Mouse (Mus musculus) cerebellum, adult 2 months (tissue): ENCODE measurements around the gene Calu. TPM values are rescaled to one million over a fixed set of nuclear protein-coding genes. Genes with fewer than 3 reads are reported as not detected.

Experiments
- DNase-seq, 2 experiments: peaks; one replicate each; pipeline ENCODE4 v3.0.0; 2021
- H3K27ac ChIP-seq: fragments of 200-500 bp; 2 replicates; pipeline ENCODE4 v1.5.1; 2012; ENCODE audit warnings: low read length, control low read depth, inconsistent platforms; ENCODE audit not compliant: insufficient read depth
- H3K27me3 ChIP-seq: fragments of 200-500 bp; 2 replicates; pipeline ENCODE4 v1.6.1; 2012; ENCODE audit warnings: inconsistent platforms, mild to moderate bottlenecking, low read length, moderate library complexity; ENCODE audit not compliant: control insufficient read depth, insufficient read depth
- H3K4me1 ChIP-seq: fragments of 200-500 bp; 2 replicates; pipeline ENCODE4 v1.6.1; 2011; ENCODE audit warnings: low read length; ENCODE audit not compliant: control insufficient read depth, insufficient read depth
- H3K4me3 ChIP-seq: fragments of 200-500 bp; replicated peaks from 2 replicates; pipeline ENCODE3; 2011; ENCODE audit warnings: mild to moderate bottlenecking, low read depth, low read length, control low read depth; ENCODE audit not compliant: insufficient read depth
- CTCF ChIP-seq: fragments of 200-500 bp; IDR thresholded peaks from 2 replicates; pipeline ENCODE4 v1.5.1; 2011; ENCODE audit warnings: low read depth, mild to moderate bottlenecking, control low read depth, low read length, moderate library complexity, borderline replicate concordance; ENCODE audit not compliant: insufficient read depth
- POLR2A ChIP-seq: fragments of 200-500 bp; IDR thresholded peaks from 2 replicates; pipeline ENCODE4 v1.6.1; 2011; ENCODE audit warnings: low read length, control low read depth, borderline replicate concordance; ENCODE audit not compliant: insufficient read depth
- WGBS: fragments of 180-500 bp; shearing (Covaris S2); methylation state at CpG from one replicate; pipeline ENCODE4 v1.1.7; 2018; 5-methylcytosine and 5-hydroxymethylcytosine counted together
- polyA plus RNA-seq: library from polyadenylated mRNA; depleted of rRNA; stranded (reverse); fragments of >200 nt; gene quantifications from 2 replicates; pipeline ENCODE4 v1.2.3, GENCODE M21; 2012

Calu gene
- polyA plus RNA-seq, 1 experiment, result 68.6 TPM

DNA sequence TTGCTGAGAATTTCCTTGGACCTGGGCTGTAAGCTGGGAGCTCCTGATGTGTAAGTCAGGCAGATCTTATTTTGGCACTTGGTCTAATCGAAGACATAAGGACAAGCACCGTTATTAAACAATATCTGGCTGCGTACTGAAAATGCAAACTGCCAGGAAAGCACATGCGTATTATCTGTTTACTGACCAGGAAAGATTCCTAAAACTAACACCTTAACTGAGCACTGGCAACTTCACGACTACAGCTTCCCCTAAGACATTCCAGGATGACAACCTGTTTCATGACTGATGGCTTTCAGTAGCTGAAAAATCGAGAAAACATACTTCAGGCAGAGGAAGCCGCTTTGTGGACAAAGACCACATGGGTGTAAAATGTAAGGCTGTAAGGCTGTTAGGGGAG, 680 bp upstream of the Calu start:
- no peak for TF ChIP-seq POLR2A
- no peak for TF ChIP-seq CTCF
- H3K4me1 ChIP-seq, result no peaks in the 10 kb centered on the region; the same call in 1 of the 2 replicates
- no peaks in the 10 kb centered on the region for H3K27me3 ChIP-seq
- DNase-seq, result no peak
- peak overlapping the region; percentile 67 for H3K27ac ChIP-seq
- WGBS, result 14% methylated on average over 7 of the region's 7 CpGs
- H3K4me3 ChIP-seq, result peak overlapping the region; percentile 80

DNA sequence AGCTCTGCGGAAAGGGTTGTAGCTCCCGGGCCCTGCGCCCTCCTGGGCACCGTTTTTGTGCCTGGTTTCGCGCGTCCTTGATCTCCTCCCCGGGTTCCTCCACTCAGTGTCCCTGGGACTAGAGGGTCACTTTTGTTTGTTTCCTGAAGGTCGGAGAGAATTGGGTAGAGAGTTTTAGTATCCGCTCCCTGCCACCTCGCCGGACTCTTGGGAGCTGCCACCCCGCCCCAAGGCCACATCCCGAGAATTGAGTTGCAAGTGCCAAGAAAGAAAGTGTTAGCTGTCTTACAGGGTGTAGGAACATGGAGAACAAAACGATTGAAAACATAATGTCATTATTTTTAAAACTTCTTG, 479 bp downstream of the Calu start:
- TF ChIP-seq POLR2A, result no peak
- no peak for TF ChIP-seq CTCF
- peak overlapping the region; percentile 85 for H3K4me3 ChIP-seq
- no peaks in the 10 kb centered on the region for H3K27me3 ChIP-seq
- DNase-seq, result no peak
- peak overlapping the region; percentile 49 for H3K27ac ChIP-seq
- H3K4me1 ChIP-seq, result no peaks in the 10 kb centered on the region; the same call in none of the 2 replicates
- 1% methylated on average over 15 of the region's 15 CpGs for WGBS

DNA sequence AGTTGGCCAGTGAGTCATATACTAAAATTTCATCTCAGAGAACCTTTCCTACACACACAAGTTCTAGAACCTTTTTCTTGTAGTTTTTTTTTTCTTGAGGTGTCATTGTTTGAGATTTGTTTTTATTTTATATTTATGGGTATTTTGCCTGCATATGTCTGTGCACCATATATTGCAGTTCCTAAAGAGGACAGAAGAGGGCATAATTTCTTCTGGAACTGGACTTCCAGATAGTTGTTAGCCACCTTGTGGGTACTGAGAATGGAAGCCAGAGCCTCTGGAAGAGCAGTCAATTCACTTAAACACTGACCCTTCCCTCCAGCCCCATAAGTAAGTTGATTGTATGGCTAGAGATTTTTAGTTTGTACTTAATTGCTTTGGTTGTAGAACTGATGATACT, 3.7 kb downstream of the Calu start:
- Histone ChIP-seq H3K27ac (no peak overlapping the region), H3K4me1 (no peaks in the 10 kb centered on the region; the same call in none of the 2 replicates), H3K4me3 (no peak overlapping the region), H3K27me3 (no peaks in the 10 kb centered on the region)
- no peak for DNase-seq
- TF ChIP-seq CTCF, result no peak
- no peak for TF ChIP-seq POLR2A

DNA sequence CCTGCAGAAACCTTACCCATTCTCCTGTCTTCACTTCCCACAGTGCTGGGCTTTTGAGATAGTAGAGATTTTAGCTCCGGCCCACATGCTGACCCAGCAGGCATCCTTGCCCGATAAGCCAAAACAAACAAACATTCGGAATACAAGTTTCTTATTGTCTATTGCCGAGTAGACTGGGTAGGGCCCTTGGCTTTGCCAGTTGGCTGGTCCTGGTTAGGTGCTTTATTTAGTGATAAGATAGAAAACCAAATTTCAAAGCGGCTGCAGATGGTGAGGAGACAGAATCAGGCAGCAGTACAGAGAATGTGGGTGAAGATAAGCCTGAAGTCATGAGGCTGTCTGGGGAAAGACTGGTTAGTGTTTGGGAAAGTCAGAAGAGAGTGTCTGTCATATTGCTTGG, 4.9 kb downstream of the Calu start:
- no peak for DNase-seq
- H3K4me1 ChIP-seq, result no peaks in the 10 kb centered on the region; the same call in 1 of the 2 replicates
- H3K27me3 ChIP-seq, result no peaks in the 10 kb centered on the region
- TF ChIP-seq CTCF, result no peak
- no peak for TF ChIP-seq POLR2A
- 14% methylated on average over 5 of the region's 5 CpGs for WGBS
- H3K4me3 ChIP-seq, result no peak overlapping the region
- no peak overlapping the region for H3K27ac ChIP-seq

DNA sequence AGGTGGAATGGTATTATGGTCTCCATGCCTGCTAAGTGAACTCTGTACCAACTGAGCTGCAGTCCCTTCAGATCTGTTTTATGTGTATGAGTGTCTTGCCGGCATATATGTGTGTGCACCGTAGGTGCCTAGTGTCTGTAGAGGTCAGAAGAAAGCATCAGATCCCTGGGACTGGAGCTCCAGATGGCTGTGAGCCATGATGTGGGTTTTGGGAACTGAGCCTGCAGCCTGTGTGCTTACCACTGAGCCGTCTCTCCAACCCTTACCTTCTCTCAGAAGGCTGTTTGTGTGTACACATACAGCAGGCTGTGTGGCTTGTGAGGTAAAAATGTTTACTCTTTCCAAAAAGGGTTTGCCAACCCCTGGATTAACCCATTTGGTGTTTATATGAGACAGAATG, 11.5 kb downstream of the Calu start:
- Histone ChIP-seq H3K4me3 (no peak overlapping the region), H3K27ac (no peak overlapping the region), H3K27me3 (no peaks in the 10 kb centered on the region), H3K4me1 (peaks cover 3% of the 10 kb centered on the region; the same call in 1 of the 2 replicates)
- peak; percentile 26 to 42 for DNase-seq
- TF ChIP-seq CTCF, result no peak
- no peak for TF ChIP-seq POLR2A
- WGBS, result 17% methylated on average over 3 of the region's 3 CpGs

DNA sequence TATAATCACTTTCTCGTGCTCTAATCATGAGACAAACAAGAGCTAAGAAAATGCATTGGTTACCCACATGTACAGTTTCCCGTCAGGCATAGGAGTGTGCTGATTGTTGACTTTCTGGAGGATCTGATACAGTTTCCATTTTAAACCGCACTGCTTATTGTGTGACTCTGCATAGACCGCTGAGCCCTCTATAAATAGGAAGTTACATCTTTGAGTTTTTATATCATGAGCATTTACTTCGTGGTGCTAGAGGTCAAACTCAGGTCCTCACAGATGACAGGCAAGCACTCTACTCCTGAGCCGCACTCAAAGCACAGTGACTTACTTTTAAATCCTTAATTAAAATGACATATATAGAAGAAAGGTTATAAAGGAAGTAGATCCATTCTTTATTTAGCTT, 12.3 kb downstream of the Calu start:
- Histone ChIP-seq H3K4me3 (no peak overlapping the region), H3K4me1 (peaks cover 3% of the 10 kb centered on the region; the same call in 1 of the 2 replicates), H3K27ac (no peak overlapping the region), H3K27me3 (no peaks in the 10 kb centered on the region)
- no peak for TF ChIP-seq CTCF
- TF ChIP-seq POLR2A, result no peak
- DNase-seq, result no peak
- WGBS, result 89% methylated on average over 6 of the region's 6 CpGs

DNA sequence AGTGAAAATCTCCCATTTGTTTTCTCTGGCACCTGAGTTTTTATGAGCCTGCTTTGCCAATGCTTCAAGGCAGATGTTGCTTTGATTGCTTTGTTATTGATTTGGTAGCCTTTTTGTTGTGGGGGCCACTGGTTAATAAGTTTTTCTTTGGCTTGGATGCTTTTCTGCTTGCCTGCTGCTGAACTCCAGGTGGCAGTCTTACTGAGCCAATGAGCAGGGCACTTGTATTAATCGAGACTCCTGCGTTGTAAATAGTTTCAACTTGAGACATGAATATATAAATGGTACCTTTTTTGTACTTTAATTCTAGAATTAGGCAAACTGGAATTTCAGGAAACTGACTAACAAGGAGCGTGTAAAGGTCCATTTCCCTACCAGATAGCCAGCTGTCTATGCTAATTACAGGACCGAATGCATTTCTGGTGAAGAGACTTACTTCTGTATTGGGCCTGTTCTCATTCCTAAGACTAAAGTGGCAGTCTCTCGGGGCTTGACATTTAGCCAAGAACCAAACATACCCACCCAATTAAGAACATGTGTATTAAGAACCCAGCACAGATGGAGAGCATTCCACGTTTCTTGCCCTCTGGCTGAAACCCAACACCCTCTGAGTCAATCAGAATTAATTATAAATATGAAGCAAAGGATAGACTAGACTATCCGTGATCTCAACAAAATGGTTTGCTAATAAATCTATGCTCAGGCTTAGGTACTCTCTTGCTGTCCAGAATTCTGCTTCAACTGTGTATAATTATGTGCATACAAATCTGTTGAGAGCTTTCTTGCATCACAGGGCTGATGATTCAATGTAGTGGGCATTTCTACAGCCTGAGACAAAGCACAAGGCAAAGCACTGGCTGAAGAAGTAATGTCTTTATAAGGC, 14.6 kb downstream of the Calu start:
- peak in 1 of 2 experiments; percentile 28 for DNase-seq

DNA sequence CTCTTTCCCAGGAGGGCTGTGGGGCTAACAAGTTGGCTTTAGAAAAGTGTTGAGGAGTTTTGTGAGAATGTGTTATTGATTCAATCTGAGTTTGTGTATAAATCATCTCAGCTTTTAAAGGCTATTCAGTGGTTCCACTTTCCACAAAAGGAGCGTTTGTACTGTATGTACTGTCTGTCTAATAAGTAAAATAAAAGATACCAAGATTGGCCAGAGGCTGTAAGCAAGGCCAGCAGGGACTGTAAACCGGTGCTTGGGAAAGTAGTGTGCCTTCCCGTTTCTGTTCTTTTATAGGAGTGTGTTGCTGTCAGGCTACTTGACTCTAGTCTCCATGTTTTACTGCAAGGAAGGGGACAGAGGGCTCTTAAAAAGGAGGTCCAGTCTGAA, 15.3 kb downstream of the Calu start:
- no peak overlapping the region for H3K27ac ChIP-seq
- no peak for DNase-seq
- WGBS, result 77% methylated on average over 3 of the region's 3 CpGs

More for the DNA sequence above, 14.6 kb downstream of the Calu start:
- Histone ChIP-seq H3K4me1 (peaks cover 3% of the 10 kb centered on the region; the same call in 1 of the 2 replicates), H3K27ac (no peak overlapping the region), H3K27me3 (no peaks in the 10 kb centered on the region), H3K4me3 (no peak overlapping the region)
- TF ChIP-seq CTCF (peak; percentile 40; the same call in 1 of the 2 replicates), POLR2A (no peak)
- WGBS, result 11% methylated on average over 7 of the region's 7 CpGs

More for the DNA sequence above, 15.3 kb downstream of the Calu start:
- Histone ChIP-seq H3K4me1 (peaks cover 3% of the 10 kb centered on the region; the same call in 1 of the 2 replicates), H3K27me3 (no peaks in the 10 kb centered on the region), H3K4me3 (no peak overlapping the region)
- TF ChIP-seq POLR2A, result no peak
- no peak for TF ChIP-seq CTCF
